Mouse (Mus musculus): Measurements from ENCODE around the gene Olfr389.

Olfr389 gene

DNA sequence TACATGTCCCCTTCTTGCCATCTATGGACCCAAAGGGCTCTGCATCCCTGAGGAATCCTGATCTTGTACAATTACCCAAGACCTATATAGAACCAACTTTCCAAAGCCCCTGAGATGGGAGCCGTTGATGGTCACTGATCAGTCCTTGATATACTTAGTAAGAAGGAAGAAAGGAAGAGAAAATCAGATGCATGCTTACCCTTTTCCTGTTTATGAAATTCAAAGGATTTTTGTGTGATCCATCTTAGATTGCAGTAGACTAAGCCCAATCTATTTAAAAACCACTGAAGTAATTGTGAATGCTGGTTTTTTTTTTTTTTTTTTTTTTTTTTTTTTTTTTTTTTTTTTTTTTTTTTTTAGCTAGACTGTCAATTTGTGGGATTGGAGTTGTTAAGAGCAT, at the start of gene Olfr389:
Gene Olfr389, minus strand, starts transcription at position 101 of the 400 bp plus-strand sequence.
- DNase-seq: no peak

DNA sequence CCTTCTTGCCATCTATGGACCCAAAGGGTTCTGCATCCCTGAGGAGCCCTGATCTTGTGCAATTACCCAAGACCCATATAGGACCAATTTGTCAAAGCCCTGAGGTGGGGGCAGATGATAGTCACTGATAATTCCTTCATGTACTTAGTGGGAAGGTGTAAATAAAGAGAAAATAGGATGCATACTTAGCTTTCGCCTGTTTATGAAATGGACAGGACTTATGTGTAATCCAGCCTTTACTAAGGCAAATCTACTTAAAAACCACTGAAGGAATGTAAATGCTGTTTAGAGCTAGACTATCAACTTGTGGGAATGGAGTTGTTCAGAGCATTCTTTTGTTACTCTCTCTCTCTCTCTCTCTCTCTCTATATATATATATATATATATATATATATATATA, 36.4 kb upstream of the Olfr389 start, which contains the start of gene Olfr392:
Gene Olfr392, minus strand, starts transcription at position 101 of the 400 bp plus-strand sequence.
- DNase-seq: no peak

- DNase-seq: no peak
These were observed 22.4 kb upstream of the Olfr389 start, which contains the start of gene Olfr391-ps for GRCm38 (mm10) chr11:73802952-73803351. Olfr391-ps (minus strand) TSS chr11:73803052.

DNA sequence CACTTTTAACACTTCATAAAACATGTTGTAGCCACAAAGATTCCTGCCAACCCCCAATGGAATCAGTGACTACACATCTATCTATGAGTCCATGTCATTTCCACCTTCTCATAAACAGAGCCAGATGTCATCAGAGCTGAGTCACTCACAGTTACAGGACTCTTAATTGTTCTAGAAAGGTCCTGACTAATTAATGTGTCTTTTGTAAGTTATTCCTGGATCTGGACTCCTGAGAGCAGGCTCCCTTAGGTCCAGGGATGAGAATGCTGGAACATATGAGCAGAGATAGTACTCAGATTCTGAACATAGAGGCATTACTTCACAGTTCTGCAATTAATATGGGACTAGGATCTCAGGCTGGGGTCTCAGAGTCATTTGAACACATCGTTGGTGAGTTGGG, 2.2 kb upstream of the Olfr389 start, which contains the start of gene Olfr390:
Gene Olfr390, plus strand, starts transcription at position 301 of the 400 bp plus-strand sequence.
- no peak for DNase-seq

- no peak for DNase-seq
These were observed 21.4 kb downstream of the Olfr389 start for GRCm38 (mm10) chr11:73759115-73759514.

Measured in retina, postnatal 1 day (tissue).